Mouse (Mus musculus): Measurements from ENCODE around the gene Chst15.
A peak's percentile ranks its signal among the peaks of the same experiment; 100 is the strongest.

Gene Chst15

DNA sequence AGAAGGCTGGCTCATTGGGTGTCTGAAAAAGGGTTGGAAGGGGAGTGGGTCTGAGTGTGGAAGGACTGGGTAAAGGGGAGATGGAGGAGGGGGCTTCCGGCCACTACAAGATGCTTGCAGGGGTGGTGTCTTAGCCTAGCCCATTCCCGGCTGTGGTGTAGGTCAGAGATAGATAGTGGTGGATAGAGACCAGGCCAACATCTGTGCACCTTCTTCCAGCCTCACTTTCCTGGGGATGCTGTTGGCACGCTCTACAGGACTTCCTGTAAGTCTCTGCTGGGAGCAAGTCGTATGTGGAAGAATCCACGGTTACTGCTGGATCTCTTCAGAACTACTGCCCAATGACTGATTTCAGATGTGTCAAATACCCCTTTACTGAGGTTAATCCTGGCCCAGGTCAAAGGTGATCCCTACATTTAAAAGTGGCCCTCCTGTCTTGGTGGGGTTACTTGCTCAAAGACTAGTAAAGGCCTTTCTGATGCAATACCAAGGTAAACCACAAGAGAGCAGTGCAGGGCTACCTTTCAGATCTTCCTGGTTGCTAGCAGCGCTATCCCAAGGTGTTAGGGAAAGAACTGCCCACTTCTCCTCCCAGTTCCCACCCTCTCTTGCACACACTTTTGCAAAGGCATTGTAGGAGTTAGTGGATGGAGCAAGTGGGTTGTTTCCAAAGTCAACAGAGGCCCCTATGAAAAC is 90.5 kb downstream of the Chst15 start:
- peak; percentile 89 for DNase-seq (ENCODE audit: extremely low spot score)

DNA sequence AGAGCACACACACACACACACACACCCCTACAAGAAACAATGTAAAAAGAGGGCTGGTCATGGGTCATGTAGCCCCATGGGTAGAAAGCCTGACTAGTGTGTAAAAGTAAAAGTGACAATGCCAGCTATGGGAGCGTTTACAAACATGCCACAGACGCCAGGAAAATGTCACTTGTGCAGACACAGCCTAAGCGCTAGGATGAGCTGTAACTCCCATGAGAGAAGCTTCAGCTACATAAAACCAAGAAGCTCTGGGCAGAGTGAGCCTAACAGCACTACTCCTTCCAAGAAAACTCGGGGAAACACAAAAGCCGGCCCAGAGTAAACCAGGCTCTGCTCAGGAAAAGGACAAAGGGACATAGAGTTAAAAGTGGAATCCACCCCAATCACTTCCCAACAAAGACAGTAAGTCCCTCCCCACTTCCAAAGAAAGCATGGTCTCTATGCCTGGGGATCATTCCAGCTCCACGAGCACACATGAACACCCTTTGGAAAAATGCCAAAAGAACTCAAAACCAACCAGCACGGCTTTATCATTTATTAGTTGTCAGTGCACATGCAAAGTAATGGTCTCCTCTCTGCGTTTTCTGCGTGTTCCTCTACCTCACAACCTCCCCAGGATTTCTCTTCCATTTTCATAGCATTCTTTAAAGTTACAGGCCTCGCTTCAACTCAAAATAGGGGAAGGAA is 93.4 kb downstream of the Chst15 start:
- DNase-seq (ENCODE audit: extremely low spot score), result no peak

DNA sequence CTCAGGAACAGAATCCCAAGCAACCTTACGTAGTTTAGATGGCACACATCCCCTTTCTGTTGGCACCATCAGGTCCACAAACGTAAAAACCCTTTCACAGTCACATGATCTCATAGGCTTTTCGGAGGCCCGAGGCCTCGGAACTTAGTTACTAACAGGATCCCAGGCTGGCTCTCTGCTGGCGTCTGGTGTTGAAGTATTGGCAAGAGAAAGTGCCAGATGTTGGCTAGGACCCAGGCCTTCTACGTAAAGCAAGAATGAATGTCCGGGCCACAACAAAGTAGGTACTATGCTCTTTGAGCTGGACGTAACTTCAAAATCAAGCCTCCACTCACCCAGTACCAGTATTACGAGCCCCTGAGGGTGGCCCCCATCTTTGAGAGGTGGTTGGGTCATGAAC is 103.0 kb downstream of the Chst15 start:
- no peak for DNase-seq (ENCODE audit: extremely low spot score)

DNA sequence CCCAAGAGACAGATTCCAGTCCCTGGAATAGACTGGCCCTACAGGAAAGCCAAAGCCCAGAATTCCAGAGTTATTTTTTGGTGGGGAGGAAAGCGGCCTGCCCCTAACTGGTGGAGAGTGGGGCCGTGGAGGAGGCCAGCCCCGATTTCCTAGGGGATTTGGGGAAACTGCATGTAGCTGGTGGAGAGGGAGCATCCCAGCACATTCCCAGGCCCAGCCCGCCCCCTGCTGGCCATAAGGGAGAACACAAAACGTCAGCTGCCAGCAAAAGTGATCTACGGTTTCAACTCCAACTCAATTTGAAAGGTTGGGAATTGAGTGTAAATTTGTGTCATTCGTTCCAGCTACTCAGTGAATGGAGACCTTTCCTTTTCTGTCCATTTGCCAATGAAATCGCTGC is 103.6 kb downstream of the Chst15 start:
- peak; percentile 66 for DNase-seq (ENCODE audit: extremely low spot score)

DNA sequence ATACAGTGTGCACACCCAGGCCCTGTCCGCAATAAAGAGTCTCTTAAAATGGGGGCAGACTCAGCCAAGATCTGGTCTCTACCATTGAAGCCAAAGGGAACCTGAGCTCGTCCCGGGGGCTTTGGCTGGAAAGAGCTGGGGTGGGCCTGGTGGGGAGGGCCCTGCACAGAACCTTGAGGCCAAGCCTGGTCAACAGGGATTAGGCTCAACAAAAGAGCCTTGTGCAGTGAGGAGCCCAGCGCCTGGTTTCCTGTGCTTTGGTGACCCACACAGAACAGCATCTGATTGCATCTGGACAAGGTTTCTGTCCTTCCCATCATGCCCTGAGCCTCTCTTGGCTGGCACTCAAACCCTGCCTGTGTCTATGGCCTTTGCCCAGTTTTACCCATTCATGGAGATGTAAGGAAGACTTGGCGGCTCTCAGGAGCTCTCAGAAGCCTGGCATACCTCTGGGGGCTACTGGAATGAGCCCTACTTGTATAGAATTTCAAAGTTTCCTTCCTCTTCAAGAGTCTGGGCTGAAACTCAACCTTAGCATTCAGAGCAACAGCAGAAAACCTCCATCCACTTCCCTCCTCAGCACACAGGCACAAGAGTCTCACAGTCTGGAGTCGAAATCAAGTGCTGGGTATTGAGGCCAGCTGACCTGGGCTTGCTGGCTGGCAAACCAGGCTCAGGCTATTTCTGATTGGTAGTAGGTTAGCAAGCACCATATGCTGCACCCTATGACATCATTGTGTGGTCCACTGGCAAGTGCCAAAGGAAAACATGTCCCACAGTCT is 104.9 kb downstream of the Chst15 start:
- no peak for DNase-seq (ENCODE audit: extremely low spot score)

DNA sequence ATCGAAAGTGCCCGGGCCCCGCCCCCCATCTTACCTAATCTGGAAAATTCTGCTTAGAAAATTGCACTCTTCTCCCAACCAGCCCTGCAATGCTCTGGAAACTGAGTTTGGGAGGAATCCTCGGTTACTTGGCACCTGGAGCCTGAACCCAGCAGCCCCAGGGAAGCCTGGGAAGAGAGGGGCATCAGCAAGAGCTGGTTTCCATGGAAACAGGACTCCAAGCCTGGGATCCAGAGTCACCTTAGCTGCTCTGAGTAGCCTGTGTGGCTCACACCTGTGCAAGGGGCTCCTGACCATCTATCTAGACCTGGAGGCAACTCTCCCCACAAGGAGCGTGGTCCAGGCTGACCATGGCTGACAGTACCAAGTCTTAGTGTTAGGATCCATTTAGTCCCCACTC is 106.4 kb downstream of the Chst15 start:
- no peak for DNase-seq (ENCODE audit: extremely low spot score)

DNA sequence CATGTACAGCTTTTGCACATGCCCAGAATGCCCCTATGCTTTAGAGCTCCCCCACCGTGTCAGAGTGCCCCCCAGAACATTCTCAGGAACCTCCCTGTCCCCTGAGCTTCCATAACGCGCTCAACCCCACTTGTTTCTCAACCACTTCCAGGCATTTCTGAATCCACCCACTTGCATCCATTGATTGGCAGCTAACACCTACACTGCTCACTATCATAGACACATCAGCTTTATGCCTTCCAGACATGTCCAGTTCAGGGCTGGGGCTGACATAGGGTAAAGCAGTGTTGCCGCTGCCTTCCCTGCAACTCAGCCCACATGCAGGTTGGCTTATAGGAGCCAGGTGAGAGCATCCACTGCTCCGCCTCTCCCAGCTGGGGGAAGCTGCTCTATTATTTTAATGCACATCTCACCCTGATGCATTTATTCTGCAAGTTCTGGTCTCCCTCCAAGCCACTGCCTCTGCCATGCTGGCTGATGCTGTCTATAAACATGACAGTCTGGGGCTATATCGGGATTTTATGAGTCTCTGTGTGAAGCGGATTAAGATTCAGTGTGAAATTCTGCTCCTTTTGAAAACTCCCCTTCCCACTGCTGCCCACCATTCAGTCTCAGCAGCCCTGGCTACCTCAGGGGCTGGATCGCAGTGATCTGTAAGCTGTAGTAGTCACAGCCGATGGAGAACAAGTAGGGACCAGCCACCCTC is 107.9 kb downstream of the Chst15 start:
- DNase-seq (ENCODE audit: extremely low spot score), result no peak

DNA sequence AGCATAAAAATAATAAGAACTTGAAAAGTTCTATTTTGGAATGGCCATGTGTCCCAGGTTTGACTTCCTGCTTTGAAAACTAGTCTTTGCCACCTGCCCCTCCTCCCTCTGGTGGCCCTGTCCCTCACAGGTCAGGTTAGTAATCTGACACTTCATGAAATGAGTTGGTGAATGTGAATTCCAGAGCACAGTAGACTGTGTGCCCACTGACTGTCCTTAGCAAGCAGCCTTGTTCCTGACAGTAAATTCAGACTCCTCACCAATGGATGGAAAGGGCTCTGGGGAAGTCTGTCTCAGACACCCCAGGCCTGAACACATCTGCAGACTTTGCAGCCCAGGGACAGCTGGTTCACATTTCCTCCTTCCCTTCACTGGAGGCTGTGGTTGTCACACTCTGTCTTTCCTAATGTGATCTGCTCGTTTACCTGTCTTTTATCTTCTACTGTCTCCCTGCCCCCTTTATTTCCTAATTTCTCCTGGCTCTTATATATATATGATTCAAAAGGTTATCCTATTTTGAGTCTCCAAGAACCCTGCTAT is 112.9 kb downstream of the Chst15 start:
- DNase-seq (ENCODE audit: extremely low spot score), result peak; percentile 24

DNA sequence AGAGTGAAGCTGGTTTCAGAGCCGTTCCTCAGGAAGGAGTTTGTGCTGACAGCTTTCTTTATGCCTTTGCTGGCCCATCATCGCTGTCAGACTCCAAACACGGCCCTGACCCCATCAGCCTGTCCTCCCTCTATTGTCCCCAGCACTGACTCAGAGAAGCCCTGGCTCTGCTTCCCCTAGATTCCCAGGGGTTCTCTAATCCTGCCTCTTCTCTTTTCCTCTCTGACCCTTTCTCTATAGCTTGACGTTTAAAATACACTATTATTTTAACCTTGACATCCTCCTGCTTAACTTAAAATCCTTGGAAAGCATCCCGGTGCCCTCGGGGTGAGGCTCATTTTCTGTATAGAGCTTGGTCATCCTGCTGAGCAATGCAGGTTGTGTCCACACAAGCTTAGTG is 117.3 kb downstream of the Chst15 start:
- no peak for DNase-seq (ENCODE audit: extremely low spot score)

DNA sequence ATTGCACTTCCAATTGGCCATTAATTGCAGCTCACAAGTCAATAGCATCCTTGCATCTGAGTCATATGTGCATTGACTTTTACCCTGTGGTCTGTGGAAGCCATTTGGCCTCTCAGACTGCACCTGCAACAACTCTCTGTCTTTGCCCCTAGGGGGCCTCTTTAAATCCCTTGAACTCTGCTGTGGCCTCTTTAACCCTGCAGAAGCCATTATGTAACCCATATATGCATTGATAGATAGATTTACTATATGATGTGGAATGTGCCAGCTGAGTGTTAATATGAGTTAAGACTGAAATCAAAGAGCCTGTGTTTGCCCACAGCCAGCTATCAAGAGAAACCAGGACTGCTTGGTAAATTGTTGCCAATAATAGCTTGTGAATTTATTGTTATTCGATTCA is 118.2 kb downstream of the Chst15 start:
- no peak for DNase-seq (ENCODE audit: extremely low spot score)

DNA sequence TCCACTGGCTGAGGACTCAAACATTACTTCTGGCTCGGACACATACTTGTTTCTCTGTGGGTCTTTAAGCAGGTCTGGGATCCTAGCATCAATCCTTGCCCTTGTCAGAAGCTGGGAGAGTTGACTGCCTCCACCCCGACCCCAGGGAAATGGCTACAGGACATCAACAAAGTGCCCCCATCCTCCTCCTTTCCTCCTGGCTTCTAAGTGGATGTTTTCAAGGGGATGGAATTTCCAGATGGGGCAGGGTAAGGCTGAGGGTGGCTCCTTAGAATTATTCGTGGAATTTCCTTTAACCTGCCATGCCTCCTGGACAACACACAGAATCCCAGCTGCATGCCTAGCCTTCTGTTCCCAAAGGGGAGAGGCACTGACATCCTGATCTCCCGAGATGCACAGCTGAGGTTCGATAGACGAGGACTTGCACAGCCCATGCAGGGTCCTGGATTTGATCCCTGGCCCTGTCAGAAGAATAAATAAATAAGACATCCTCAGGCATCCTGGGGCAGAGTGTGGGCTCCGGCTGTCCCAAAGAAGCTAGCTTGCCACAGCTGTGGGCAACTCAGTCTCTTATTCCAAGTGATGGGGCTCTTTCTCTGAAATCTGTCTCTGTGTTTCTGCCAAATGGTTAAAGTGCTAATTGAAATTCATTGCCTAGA is 119.1 kb downstream of the Chst15 start:
- no peak for DNase-seq (ENCODE audit: extremely low spot score)

DNA sequence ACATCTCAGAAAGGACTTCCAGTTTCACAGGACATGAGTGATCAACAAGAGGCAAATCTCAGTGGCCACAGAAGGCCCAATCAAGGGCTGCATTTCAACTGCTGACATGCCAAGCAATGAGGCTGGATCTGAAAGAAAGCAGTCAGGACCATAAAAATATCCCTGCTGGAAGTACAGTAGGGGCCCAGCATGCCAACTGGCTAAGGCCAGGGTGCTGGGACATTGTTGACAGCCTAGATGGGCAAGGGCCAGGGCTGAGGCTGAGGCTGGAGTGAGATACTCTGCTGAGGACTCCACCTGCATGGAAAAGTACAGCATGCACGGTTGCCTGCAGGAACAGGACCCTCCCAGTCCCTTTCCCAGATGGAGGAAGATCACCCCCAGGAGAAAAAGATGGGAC is 120.4 kb downstream of the Chst15 start:
- no peak for DNase-seq (ENCODE audit: extremely low spot score)

DNA sequence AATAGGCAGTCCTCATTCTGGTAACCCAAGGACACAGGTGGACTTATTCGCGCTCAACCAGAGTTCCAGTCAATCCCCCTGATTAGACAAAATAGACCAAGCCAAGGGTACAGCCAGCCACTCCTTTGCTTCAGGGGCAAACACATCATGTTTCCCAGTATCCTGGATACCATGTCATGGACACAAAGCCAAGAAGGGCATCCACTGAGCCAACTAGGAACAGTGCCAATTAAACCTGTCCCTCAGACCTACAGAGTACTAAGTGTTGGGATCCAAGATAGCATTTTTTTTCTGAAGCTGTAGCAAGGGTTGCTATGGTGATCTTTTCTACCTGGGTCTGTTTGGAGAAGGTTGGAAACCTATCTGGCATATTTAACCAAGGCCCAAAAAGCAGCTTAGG is 123.4 kb downstream of the Chst15 start:
- DNase-seq (ENCODE audit: extremely low spot score), result no peak

DNA sequence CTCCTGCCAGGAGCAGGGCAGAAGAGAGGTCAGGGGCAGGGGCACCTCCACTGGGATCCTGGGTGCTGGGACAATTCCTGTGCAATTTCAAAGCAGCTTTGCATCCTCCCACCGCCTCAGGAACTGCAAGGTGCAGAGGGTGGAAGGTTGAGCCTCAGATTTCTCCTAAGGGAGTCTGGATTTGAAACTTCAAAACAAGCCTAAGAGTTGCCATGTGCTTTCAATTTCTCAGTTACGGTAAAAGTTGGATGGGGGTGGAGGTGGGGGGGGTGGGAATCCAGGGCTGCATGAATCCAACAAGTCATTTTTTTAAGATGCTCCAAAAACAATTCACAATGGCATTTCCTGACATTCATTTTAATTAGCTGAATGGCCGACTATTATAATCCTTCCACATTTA is 129.6 kb downstream of the Chst15 start:
- no peak for DNase-seq (ENCODE audit: extremely low spot score)

Measured in embryo, embryonic 9.5 days (tissue).